Mouse (Mus musculus): ENCODE results near the gene Vars.
A peak's percentile ranks its signal among the peaks of the same experiment; 100 is the strongest.
"Not testable (repeated sequence)": the region's sequence is repeated elsewhere in the genome, so short reads cannot be mapped to it uniquely, and the experiment has no call there.

The Vars gene

DNA sequence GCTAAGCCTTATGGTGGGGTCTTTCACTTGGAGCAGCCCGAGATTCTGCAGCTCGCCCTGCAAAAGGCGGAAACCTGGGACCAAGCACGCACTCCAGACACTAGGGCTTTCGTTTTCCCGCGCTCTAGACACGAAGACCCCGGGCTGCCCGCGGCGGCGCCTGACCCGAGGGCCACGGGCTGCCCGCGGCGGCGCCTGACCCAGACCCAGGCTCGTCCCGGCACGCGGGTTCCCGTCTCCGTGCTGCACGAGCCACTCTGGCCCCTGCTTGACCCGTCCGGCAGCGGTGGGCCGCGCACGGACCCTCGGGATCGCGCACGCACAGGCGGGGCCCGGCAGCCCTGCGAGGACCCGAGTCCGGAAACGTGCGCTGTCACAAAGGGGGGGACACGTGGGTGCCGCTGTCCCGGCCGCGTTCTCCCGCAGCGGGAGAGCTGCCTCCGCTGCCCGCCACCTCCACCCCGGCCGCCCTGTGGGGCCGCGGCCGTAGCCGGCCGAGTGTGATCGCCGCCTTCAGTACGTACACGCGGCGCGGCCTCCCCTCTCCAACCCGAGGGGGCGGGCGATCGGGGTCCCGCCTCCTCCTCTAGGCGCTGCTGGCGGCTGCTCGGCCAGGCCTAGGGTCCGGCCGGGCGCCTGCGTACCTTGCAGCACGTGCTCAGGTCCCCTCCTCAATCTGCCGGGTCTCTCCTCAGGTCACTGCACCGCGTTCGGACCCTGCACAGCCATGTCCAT is at the start of gene Vars:
Gene Vars (plus strand): TSS at position 271 of the 735 bp plus-strand sequence.
- DNase-seq: peak; percentile 79

- DNase-seq: peak; percentile 52
These were observed 49.0 kb upstream of the Vars start for GRCm38 (mm10) chr17:34951636-34952377.

DNA sequence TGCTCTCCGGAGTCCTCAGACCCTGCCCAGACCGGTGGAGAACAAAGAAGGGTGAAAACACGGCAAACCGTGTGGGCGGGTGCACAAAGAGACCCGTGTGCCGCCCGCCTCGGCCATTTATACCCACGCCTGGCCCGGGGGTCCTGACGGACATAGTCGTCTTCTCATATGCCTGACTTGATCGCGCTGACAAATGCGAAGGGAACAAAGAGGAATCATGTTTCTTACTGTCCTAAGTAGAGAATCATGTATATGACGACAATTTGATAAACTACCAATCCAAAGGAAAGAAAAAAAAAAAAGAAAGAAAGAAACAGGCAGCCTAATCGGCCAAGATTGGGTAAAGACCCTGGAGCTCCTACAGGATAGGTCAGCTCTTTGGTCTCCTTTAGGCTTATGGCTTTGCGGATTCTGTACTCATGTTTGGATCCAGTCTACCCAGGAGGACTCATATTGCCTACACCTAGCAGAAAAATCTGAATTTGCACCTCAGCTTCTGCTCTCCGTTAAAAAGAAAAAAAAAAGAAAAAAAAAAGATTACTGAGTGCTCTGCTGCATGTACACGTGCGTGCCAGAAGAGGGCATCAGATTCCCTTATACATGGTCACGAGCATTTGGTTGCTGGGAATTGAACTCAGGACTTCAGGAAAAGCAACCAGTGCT is 48.3 kb upstream of the Vars start:
- DNase-seq: peak; percentile 63

GRCm38 (mm10) chr17:34953258-34953657 is 47.5 kb upstream of the Vars start:
- no peak for DNase-seq

GRCm38 (mm10) chr17:34953904-34954303 is 46.9 kb upstream of the Vars start:
- no peak for DNase-seq

GRCm38 (mm10) chr17:34954831-34955230 is 46.0 kb upstream of the Vars start:
- DNase-seq: no peak

- DNase-seq: no peak
These were observed 44.9 kb upstream of the Vars start for GRCm38 (mm10) chr17:34955884-34956283.

DNA sequence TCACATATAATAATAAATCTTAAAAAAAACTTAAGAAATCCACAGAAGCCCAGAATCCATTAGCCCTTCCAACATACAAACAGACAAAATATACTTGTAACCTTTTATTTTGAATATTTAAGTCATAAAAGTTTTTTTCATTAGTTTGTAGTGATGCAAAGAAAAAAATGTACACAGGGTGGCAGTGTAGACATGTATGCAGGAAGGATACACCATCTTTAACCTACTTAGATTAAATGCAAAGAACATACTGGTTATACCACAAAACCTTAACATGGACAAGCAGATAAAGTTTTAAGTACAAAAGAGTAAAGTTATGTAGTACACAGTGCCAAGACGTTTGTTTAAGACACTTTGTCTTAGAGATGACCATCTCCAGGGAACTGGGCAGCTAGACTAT is 44.4 kb upstream of the Vars start:
- no peak for DNase-seq

- not testable (repeated sequence) for DNase-seq
These were observed 43.5 kb upstream of the Vars start for GRCm38 (mm10) chr17:34957291-34957690.

DNA sequence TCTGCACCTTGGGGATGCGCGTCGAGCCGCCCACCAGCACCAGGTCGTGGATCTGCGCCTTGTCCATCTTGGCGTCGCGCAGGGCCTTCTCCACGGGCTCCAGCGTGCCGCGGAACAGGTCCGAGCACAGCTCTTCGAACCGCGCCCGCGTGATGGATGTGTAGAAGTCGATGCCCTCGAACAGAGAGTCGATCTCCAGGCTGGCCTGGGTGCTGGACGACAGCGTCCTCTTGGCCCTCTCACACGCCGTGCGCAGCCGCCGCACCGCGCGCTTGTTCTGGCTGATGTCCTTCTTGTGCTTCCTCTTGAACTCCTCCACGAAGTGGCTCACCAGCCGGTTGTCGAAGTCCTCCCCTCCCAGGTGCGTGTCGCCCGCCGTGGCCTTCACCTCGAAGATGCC is 42.8 kb upstream of the Vars start:
- not testable (repeated sequence) for DNase-seq

GRCm38 (mm10) chr17:34958734-34959129 is 42.1 kb upstream of the Vars start:
- not testable (repeated sequence) for DNase-seq

- DNase-seq: peak; percentile 83
These were observed 41.5 kb upstream of the Vars start, which contains the start of gene Hspa1b for GRCm38 (mm10) chr17:34959130-34959778. Hspa1b (minus strand) TSS chr17:34959238.

DNA sequence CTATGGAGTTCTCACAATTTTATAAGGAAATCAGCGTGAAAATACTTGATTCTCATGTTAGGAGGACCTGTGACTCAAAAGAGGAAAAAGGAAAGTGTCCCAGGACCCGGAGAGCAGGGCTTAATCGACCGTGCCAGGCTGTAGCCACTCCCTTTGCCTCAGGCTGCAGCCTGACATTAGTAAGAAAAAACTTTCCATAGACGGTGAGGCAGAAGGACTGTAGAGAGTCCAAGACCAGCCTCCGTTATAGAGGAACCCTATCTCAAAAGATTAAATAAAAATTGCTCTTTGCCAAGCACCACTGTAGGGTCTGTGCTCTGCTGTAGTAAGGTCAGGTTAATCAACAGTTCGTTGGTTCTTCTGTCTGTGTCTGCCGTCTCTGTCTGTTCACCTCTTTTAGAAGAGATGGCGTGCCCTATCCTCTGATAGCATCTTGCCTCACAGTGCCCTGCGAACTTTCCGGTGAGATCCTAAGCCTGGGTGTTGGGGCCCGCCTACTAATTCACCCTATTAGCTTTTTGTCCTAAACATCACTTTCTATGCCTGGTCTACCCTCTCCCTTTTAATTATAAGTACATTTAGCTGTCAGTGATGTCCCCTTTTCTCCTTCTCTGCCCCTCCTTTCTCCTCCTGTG is 40.8 kb upstream of the Vars start:
- no peak for DNase-seq

DNA sequence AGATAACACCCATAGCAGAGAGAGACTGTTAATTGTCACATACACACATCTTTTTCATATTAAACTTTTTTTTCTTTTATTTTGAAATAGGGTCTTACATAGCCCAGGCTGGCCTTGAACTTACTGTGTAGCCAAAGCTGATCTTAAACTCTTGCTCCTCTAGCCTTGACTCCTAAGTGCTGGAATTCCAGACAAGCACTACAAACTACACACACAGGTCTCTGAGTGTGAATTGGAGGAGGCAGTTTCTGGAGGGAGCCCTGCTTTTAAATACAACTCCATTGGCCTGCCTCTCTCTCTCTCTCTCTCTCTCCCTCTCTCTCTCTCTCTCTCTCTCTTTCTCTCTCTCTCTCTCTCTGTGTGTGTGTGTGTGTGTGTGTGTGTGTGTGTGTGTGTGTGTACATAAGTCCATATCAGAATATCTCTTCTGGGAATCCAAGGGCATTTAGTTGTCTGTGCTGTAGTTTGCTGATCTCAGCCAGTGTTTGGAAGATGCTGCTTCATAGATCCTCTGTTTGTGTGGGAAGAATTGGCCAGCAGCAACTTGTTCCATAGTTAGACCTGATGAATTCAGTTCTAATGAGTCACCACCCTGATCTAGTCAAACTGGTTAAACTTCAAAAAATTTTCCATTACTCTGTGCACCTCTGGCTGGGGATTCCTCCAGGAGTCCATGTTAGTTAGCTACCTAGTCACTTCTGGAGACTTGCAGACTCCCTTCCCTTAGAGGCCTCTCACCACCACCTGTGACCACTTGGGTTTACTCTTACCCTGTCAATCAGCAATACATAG is 39.9 kb upstream of the Vars start:
- DNase-seq: peak; percentile 39

DNA sequence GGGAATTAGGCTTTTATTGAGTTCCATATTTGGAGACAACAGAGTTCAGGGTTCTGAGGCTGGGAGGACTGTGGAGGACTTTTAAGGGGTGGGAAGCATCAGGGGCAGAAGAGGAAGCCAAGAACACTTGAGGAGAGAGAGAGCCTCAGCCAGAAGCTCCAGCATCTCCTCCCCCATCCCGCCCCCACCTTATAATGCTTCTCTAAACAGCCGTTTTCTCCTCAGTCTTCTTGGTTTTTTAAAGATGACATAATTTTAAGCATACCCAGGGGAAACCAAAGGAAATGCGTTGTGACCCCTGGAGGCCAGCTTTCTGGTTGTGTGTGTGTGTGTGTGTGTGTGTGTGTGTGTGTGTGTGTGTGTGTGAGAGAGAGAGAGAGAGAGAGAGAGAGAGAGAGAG is 38.7 kb upstream of the Vars start:
- no peak for DNase-seq

- DNase-seq: no peak
These were observed 37.9 kb upstream of the Vars start for GRCm38 (mm10) chr17:34962841-34963240.

DNA sequence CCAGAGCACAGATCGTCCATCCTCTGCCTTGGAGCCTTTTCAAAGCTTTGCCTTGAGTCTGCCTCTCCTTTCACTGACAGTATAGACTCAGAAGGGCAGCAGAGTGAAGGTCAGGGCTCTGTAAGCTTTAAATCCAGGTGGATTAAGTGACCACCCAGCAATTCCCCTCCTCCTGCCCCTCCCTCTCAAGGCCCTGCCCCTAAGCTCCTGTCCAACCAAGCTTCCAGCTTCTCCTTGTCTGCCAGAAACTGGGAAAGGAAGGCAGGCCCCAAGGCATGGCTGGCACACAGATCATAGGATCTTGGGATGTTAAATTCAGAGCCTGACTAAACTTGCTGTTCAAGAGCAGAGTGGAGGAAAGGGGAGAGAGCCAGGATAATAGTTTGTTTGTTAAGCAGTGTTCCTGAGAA is 36.1 kb upstream of the Vars start:
- no peak for DNase-seq

DNA sequence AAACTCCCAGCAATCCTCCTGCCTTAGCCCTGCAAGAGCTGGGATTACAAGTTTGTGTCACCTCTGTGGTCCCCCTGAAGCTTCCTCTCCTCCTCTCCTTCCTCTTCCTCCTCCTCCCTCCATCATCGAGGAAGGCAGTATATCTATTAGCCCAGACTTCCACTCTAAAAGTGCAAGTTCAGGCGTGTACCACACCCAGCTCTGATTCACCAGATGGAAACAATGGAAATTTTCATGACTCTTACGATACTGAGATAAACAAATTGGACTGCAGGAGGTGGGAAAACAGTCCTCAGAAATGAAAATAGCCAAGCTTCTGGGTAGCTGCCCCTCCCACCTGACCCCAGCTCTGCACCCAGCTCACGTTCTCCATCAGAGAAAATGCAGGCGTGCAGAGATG is 35.2 kb upstream of the Vars start:
- no peak for DNase-seq

- not testable (repeated sequence) for DNase-seq
These were observed 31.0 kb upstream of the Vars start, which contains the start of gene Gm20481 for GRCm38 (mm10) chr17:34969822-34970221. Gm20481 (plus strand) TSS chr17:34969912.

DNA sequence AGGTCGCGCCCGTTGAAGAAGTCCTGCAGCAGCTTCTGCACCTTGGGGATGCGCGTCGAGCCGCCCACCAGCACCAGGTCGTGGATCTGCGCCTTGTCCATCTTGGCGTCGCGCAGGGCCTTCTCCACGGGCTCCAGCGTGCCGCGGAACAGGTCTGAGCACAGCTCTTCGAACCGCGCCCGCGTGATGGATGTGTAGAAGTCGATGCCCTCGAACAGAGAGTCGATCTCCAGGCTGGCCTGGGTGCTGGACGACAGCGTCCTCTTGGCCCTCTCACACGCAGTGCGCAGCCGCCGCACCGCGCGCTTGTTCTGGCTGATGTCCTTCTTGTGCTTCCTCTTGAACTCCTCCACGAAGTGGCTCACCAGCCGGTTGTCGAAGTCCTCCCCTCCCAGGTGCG is 29.9 kb upstream of the Vars start:
- DNase-seq: not testable (repeated sequence)

DNA sequence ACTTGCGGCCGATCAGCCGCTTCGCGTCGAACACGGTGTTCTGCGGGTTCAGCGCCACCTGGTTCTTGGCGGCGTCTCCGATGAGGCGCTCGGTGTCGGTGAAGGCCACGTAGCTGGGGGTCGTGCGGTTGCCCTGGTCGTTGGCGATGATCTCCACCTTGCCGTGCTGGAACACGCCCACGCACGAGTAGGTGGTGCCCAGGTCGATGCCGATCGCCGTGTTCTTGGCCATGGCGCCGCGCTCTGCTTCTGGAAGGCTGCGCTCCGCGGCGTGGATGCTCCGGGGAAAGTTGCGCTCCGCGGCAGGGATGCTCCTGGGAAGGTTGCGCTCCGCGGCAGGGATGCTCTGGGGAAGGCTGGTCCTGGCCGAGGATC is 29.1 kb upstream of the Vars start:
- DNase-seq: not testable (repeated sequence)
